15 mouse cellular contexts compared by ENCODE assay signal in the genomic region with DNA sequence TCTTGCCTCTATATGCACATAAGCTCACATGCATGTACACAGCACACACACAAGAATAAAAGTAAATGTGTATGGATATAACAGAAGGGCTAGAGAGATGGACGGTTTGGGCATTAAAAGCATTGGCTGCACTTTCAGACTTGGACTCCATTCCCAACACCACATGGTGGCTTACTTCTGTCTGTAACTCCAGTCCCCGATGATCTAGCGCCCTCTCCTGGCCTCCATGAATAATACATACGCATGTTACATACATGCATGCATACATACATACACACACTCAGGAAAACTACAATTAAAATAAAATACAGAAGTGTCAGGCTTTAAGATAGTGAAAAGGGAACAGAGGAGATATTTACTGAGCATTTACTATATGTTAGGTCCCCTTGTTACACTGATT. TPM values are rescaled to one million over a fixed set of nuclear protein-coding genes. Genes with fewer than 3 reads are reported as not detected.
DNase-seq lines count a peak whose midpoint lies in the region; ATAC-seq and TF ChIP-seq lines count a peak whose summit lies in the region.
"Had no signal": no experiment of that assay in that cellular context is flagged by ENCODE, and none has a peak within 500 bp of the region (broad histone marks: within the 10 kb centered on the region; RNA-seq: fewer than 3 reads in every experiment).

No protein-coding gene starts in this region.

- TF ChIP-seq POLR2A in thymus, adult 2 months (IDR thresholded peaks at IDR 0.05; ENCODE audit: control insufficient read depth, extremely low read depth, insufficient read depth, low read length, poor library complexity), result no peak

- TF ChIP-seq CTCF in hindbrain, postnatal 0 days (IDR thresholded peaks at IDR 0.05; ENCODE audit: low read depth), result peak; percentile 17; the same call in 1 of the 2 replicates
- TF ChIP-seq CTCF in thymus, adult 2 months (IDR thresholded peaks at IDR 0.05; ENCODE audit: borderline replicate concordance, control insufficient read depth, extremely low read depth, insufficient read depth, low read length, poor library complexity), result no peak

- no peak for DNase-seq in hindbrain, postnatal 0 days (ENCODE audit: low spot score)
- DNase-seq in thymus, adult 2 months, result peak; percentile 7
- no peak for DNase-seq in thymus, adult 18-20 months
- DNase-seq in c-Kit-positive CD71-positive TER-119-positive erythroid progenitor cells, embryonic 14.5 days (ENCODE audit: low spot score), result peak; percentile 4
- DNase-seq in thymus, postnatal 4 days, result peak; percentile 50
- no peak for DNase-seq in heart, embryonic 10.5 days (ENCODE audit: low spot score)
- no peak for DNase-seq in kidney, postnatal 25 days
- DNase-seq: heart, adult 2 months; liver, embryonic 13.5 days had no signal

- 77% methylated on average over 4 of the region's 4 CpGs for WGBS in hindbrain, postnatal 0 days
- 79% methylated on average over 4 of the region's 4 CpGs for WGBS in hindbrain, embryonic 12.5 days
- 90% methylated on average over 4 of the region's 4 CpGs for WGBS in thymus, adult 2 months
- 73% methylated on average over 4 of the region's 4 CpGs for WGBS in heart, embryonic 10.5 days

- H3K4me2 ChIP-seq in hindbrain, postnatal 0 days (ENCODE audit: low read depth, low read length), result no peak overlapping the region
- H3K4me2 ChIP-seq in hindbrain, embryonic 12.5 days (replicated peaks), result no peak overlapping the region
- H3K4me2 ChIP-seq: liver, embryonic 13.5 days had no signal

- ATAC-seq in hindbrain, postnatal 0 days, result no peak
- ATAC-seq in hindbrain, embryonic 12.5 days (ENCODE audit: low FRiP score), result no peak
- ATAC-seq: hindbrain, embryonic 16.5 days had no signal

- no peaks in the 10 kb centered on the region for H3K36me3 ChIP-seq in hindbrain, postnatal 0 days (ENCODE audit: insufficient read depth, low read length)
- H3K36me3 ChIP-seq in hindbrain, embryonic 12.5 days, result no peaks in the 10 kb centered on the region
- no peaks in the 10 kb centered on the region for H3K36me3 ChIP-seq in thymus, adult 2 months (ENCODE audit: control insufficient read depth, insufficient read depth, low read length)
- no peaks in the 10 kb centered on the region for H3K36me3 ChIP-seq in heart, embryonic 10.5 days
- H3K36me3 ChIP-seq: liver, embryonic 13.5 days had no signal

- H3K4me1 ChIP-seq in hindbrain, postnatal 0 days (ENCODE audit: insufficient read depth, low read length), result no peaks in the 10 kb centered on the region
- no peaks in the 10 kb centered on the region for H3K4me1 ChIP-seq in hindbrain, embryonic 12.5 days
- H3K4me1 ChIP-seq in thymus, adult 2 months (replicated peaks; ENCODE audit: control insufficient read depth, insufficient read depth, low read length), result no peaks in the 10 kb centered on the region
- no peaks in the 10 kb centered on the region for H3K4me1 ChIP-seq in heart, embryonic 10.5 days
- H3K4me1 ChIP-seq: liver, embryonic 13.5 days; megakaryocyte, embryonic 14.5 days had no signal

- H3K4me3 ChIP-seq in hindbrain, postnatal 0 days (ENCODE audit: low read length), result no peak overlapping the region
- no peak overlapping the region for H3K4me3 ChIP-seq in hindbrain, embryonic 12.5 days
- no peak overlapping the region for H3K4me3 ChIP-seq in thymus, adult 2 months (ENCODE audit: control insufficient read depth, insufficient read depth, low read length)
- no peak overlapping the region for H3K4me3 ChIP-seq in heart, embryonic 10.5 days
- H3K4me3 ChIP-seq: erythroblast, embryonic 14.5 days; heart, adult 2 months; left cerebral cortex, adult 2 months; liver, embryonic 13.5 days; megakaryocyte, embryonic 14.5 days; myocyte had no signal

- no peaks in the 10 kb centered on the region for H3K27me3 ChIP-seq in hindbrain, postnatal 0 days (ENCODE audit: insufficient read depth, low read length)
- H3K27me3 ChIP-seq in hindbrain, embryonic 12.5 days, result peaks cover 9% of the 10 kb centered on the region; the same call in 1 of the 2 replicates
- no peaks in the 10 kb centered on the region for H3K27me3 ChIP-seq in thymus, adult 2 months (ENCODE audit: control insufficient read depth, insufficient read depth, low read length)
- H3K27me3 ChIP-seq in heart, embryonic 10.5 days (ENCODE audit: insufficient read depth, poor library complexity, severe bottlenecking), result no peaks in the 10 kb centered on the region

- H3K9me3 ChIP-seq in hindbrain, postnatal 0 days (ENCODE audit: low read length), result no peaks in the 10 kb centered on the region
- no peaks in the 10 kb centered on the region for H3K9me3 ChIP-seq in hindbrain, embryonic 12.5 days (replicated peaks)
- no peaks in the 10 kb centered on the region for H3K9me3 ChIP-seq in heart, embryonic 10.5 days
- H3K9me3 ChIP-seq: liver, embryonic 13.5 days had no signal

- H3K9ac ChIP-seq in hindbrain, postnatal 0 days (replicated peaks; ENCODE audit: low read length), result no peak overlapping the region
- no peak overlapping the region for H3K9ac ChIP-seq in hindbrain, embryonic 12.5 days
- H3K9ac ChIP-seq: liver, embryonic 13.5 days had no signal

- no peak overlapping the region for H3K27ac ChIP-seq in hindbrain, postnatal 0 days
- H3K27ac ChIP-seq in hindbrain, embryonic 12.5 days, result no peak overlapping the region
- H3K27ac ChIP-seq in thymus, adult 2 months (ENCODE audit: control insufficient read depth, insufficient read depth, low read length), result no peak overlapping the region
- no peak overlapping the region for H3K27ac ChIP-seq in heart, embryonic 10.5 days
- H3K27ac ChIP-seq: heart, adult 2 months; left cerebral cortex, adult 2 months; liver, embryonic 13.5 days had no signal

RNA-seq across cellular contexts. Expression of a gene that starts 30.2 kb away (rescaled TPM):
- total RNA-seq in hindbrain, postnatal 0 days (2014; rRNA removed), result 18.6 and 18.9 TPM in 2 replicates
- polyA plus RNA-seq in hindbrain, postnatal 0 days (2015; fragmentation: Nextera tagmentation; extraction: Ambion mirVana), result 7.1 and 7.7 TPM in 2 replicates
- polyA plus RNA-seq in hindbrain, embryonic 12.5 days (2016; fragmentation: Nextera tagmentation; extraction: Ambion mirVana), result 4.1 and 4.7 TPM in 2 replicates
- polyA plus RNA-seq in thymus, adult 2 months (2012; rRNA removed), result 3.8 and 3.9 TPM in 2 replicates
- 3.3 and 4.6 TPM in 2 replicates for polyA plus RNA-seq in heart, embryonic 10.5 days (2016; fragmentation: Nextera tagmentation; extraction: Ambion mirVana)

Comparison
In these comparisons a context has a peak if more than half of its experiments do, and no peak if none do; other contexts are left out.
1. DNase-seq: peak in thymus, adult 2 months (single experiment), c-Kit-positive CD71-positive TER-119-positive erythroid progenitor cells, embryonic 14.5 days (single experiment) and thymus, postnatal 4 days (single experiment); none in hindbrain, postnatal 0 days (single experiment), thymus, adult 18-20 months (0 of 2), heart, embryonic 10.5 days (single experiment) and kidney, postnatal 25 days (0 of 2).